Mouse (Mus musculus): ENCODE measurements around the gene Nupr1l. TPM values are rescaled to one million over a fixed set of nuclear protein-coding genes. Genes with fewer than 3 reads are reported as not detected.
"Not testable (repeated sequence)": the region's sequence is repeated elsewhere in the genome, so short reads cannot be mapped to it uniquely, and the experiment has no call there.

Nupr1l gene
- polyA plus RNA-seq, 1 experiment: 2.4 TPM

DNA sequence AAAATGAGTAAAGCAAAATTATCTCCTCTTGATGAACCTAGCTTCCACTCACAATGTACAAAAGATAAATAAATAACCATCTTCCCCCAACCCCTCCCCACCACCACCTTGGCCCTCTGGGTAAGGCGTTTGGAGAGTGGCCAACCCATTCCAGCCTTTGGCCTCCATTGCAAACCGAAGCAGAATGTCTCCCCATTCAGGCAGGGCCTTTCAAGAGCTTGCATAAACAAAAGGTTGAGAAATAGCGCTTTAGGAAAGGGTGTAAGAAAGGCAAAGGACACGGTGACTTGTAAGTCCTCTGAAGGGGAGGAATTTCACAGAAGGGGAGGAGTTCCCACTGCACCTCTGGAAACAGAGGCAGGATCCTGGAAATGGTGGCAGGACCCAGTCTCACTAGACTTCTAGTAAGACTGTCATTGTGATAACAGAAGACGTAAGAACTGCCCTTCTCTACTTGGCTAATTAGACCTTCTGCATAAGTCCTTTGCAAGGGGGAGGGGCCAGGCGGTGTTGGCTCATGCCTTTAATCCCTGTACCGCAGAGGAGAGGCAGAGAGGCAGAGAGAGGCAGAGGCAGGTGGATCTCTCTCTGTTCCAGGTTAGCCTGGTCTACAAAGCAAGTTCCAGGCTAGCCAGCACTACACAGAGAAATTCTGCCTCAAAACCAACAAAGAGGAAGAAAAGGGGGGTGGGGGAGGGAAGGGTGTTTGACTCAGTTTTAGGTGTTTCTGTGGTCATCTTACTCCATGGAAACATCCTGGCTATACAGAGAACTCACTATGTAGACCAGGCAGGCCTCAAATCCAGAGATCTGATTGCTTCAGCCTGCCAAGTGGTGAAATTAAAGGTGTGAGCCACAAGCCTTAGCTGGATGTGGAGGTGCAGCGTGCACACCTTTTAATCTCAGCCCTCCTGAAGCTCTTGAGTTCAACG lies 21.9 kb downstream of the Nupr1l start:
- Histone ChIP-seq H3K4me3 (ENCODE audit: extremely low read depth, insufficient read depth, insufficient read length) (no peak overlapping the region), H3K4me1 (ENCODE audit: control insufficient read depth, insufficient read depth, insufficient read length) (no peaks in the 10 kb centered on the region), H3K36me3 (ENCODE audit: control insufficient read depth, insufficient read depth, low read length) (no peaks in the 10 kb centered on the region), H3K27me3 (ENCODE audit: control insufficient read depth, insufficient read depth, low read length) (no peaks in the 10 kb centered on the region), H3K27ac (ENCODE audit: insufficient read depth, low read length) (no peak overlapping the region)
- DNase-seq (ENCODE audit: low read depth in 1 of 2, low spot score in 2 of 2): no peak
- WGBS: 69% methylated on average over 9 of the region's 9 CpGs
- TF ChIP-seq CTCF (IDR thresholded peaks at IDR 0.05; ENCODE audit: extremely low read depth, insufficient read depth, insufficient read length, insufficient replicate concordance) (no peak), POLR2A (IDR thresholded peaks at IDR 0.05; ENCODE audit: low read depth, low read length) (no peak)

DNA sequence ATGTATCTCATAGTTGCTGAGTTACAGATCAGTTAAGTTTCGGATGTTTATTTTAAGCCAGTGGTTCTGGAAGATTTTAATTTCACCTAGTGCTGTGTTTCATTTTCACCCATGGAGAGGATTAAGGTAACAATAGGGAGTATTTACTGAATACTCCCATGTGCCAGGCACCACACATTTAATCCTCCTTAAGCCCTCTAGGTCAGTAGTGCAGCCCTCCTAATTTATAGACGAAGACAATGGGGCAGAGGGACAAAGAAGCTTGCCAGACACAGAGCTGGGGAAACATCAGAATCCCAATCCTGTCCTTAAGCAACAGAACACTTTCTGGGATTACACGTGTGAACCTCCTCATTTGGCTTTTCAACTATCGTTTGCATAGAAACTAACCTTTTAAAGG lies 28.6 kb downstream of the Nupr1l start:
- no peaks in the 10 kb centered on the region for H3K27me3 ChIP-seq (ENCODE audit: control insufficient read depth, insufficient read depth, low read length)
- no peak for DNase-seq (ENCODE audit: low read depth in 1 of 2, low spot score in 2 of 2)
- TF ChIP-seq POLR2A (IDR thresholded peaks at IDR 0.05; ENCODE audit: low read depth, low read length): no peak
- TF ChIP-seq CTCF (IDR thresholded peaks at IDR 0.05; ENCODE audit: extremely low read depth, insufficient read depth, insufficient read length, insufficient replicate concordance): no peak
- no peaks in the 10 kb centered on the region for H3K36me3 ChIP-seq (ENCODE audit: control insufficient read depth, insufficient read depth, low read length)
- 85% methylated on average over 4 of the region's 4 CpGs for WGBS
- no peak overlapping the region for H3K27ac ChIP-seq (ENCODE audit: insufficient read depth, low read length)
- no peaks in the 10 kb centered on the region; the same call in 1 of the 2 replicates for H3K4me1 ChIP-seq (ENCODE audit: control insufficient read depth, insufficient read depth, insufficient read length)
- H3K4me3 ChIP-seq (ENCODE audit: extremely low read depth, insufficient read depth, insufficient read length): no peak overlapping the region

DNA sequence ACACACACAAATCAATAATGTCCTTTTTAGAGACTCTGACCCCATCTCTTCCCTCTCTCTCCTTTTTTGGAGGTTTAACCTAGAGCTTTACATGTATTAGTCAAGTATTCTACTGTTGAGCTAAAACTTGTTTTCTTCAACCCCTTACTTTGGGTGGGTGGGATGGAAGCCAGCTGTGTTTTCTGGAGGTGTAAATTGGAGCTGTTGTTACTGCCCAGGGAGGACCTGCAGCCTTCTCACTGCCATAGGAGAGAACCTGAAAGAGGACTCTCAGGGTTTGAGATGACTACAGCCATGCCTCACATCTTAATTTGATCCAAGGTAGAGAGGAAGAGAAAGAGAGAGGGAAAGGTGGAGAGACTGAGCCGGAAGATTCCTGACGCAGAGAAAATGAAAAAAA lies 31.9 kb downstream of the Nupr1l start:
- no peak for DNase-seq (ENCODE audit: low read depth in 1 of 2, low spot score in 2 of 2)
- no peaks in the 10 kb centered on the region for H3K36me3 ChIP-seq (ENCODE audit: control insufficient read depth, insufficient read depth, low read length)
- H3K4me1 ChIP-seq (ENCODE audit: control insufficient read depth, insufficient read depth, insufficient read length): no peaks in the 10 kb centered on the region; the same call in 1 of the 2 replicates
- 69% methylated on average over 2 of the region's 2 CpGs for WGBS
- no peaks in the 10 kb centered on the region for H3K27me3 ChIP-seq (ENCODE audit: control insufficient read depth, insufficient read depth, low read length)
- no peak overlapping the region for H3K4me3 ChIP-seq (ENCODE audit: extremely low read depth, insufficient read depth, insufficient read length)
- TF ChIP-seq CTCF (IDR thresholded peaks at IDR 0.05; ENCODE audit: extremely low read depth, insufficient read depth, insufficient read length, insufficient replicate concordance): no peak
- TF ChIP-seq POLR2A (IDR thresholded peaks at IDR 0.05; ENCODE audit: low read depth, low read length): no peak
- no peak overlapping the region for H3K27ac ChIP-seq (ENCODE audit: insufficient read depth, low read length)

DNA sequence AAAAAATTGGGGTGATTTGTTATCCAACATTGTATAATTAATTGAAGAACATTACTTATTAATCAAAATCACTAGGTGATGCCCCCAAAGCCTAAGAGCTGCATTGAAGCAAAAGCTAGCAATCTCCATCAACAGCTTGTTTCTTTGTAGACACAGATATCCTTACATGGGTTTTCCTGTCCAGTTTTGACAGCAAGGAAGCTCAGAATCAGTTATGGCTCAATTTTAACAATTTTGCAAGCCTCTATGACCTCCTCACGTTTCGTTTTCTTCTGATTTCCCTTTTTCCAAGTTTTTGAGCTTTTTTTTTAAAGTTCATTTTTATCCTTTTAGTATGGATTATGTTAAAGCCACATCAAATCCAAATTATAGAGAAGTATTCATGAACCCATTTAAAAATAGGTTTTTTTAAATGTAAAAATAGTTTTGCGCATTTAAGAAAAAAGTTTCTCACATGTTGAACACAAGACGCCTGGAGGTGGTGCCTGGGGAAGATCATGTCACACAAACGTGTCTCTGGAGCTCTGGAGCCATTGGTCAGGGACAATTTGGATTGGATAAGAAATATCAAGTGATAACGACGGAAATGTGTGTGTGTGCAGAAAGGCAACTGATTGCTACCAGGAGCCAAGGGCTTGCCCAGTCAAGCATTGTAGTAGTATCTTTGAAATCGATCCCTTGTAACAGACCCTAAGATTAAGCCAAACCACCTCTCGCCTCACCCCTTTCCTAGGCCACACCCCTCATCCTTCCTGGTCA lies 32.6 kb downstream of the Nupr1l start:
- TF ChIP-seq CTCF (IDR thresholded peaks at IDR 0.05; ENCODE audit: extremely low read depth, insufficient read depth, insufficient read length, insufficient replicate concordance) (no peak), POLR2A (IDR thresholded peaks at IDR 0.05; ENCODE audit: low read depth, low read length) (no peak)
- Histone ChIP-seq H3K36me3 (ENCODE audit: control insufficient read depth, insufficient read depth, low read length) (no peaks in the 10 kb centered on the region), H3K4me3 (ENCODE audit: extremely low read depth, insufficient read depth, insufficient read length) (peak overlapping the region; percentile 58), H3K27me3 (ENCODE audit: control insufficient read depth, insufficient read depth, low read length) (no peaks in the 10 kb centered on the region), H3K4me1 (ENCODE audit: control insufficient read depth, insufficient read depth, insufficient read length) (no peaks in the 10 kb centered on the region; the same call in 1 of the 2 replicates), H3K27ac (ENCODE audit: insufficient read depth, low read length) (0 out of 2 replicates have a peak overlapping the region, but pooled peaks have one; percentile 3)
- under 1% methylated on average over 9 of the region's 9 CpGs for WGBS
- no peak for DNase-seq (ENCODE audit: low read depth in 1 of 2, low spot score in 2 of 2)

DNA sequence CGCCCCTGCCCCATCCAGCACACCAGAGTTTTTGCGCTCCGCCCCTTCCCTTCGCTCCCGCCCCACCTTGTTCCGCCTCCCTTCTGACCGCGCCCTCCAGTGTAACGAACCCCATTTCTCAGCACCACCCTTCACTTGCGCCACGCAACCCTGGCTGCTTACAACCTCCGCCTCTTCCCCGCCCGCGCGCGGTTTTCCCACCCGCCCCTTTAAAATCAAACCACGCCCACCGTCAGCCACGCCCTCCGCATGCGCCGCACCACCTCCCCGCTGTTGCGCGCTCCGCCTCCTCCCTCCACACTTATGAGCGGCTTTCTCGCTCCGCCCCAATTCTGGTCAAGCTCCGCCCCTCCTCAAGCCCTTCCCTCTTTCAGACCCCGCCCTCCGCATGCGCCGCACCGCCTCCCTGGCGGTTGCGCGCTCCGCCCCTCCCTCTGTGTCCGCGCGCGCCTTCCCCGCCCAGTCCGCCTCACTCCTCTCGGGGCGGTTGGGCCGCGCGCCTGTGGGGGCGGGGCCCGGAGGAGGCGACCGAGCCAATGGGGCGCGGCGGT lies 33.2 kb downstream of the Nupr1l start, which contains the start of gene Vkorc1l1:
Vkorc1l1 (plus strand) TSS at position 476 of the 551 bp plus-strand sequence.
- 0 out of 2 replicates have a peak within 1 kb of the TSS, but pooled peaks have one; percentile 3 for H3K27ac ChIP-seq (ENCODE audit: insufficient read depth, low read length)
- no peaks in the 10 kb centered on the region for H3K27me3 ChIP-seq (ENCODE audit: control insufficient read depth, insufficient read depth, low read length)
- no peaks in the 10 kb centered on the region for H3K36me3 ChIP-seq (ENCODE audit: control insufficient read depth, insufficient read depth, low read length)
- under 1% methylated on average over 55 of the region's 59 CpGs for WGBS
- no peaks in the 10 kb centered on the region; the same call in 1 of the 2 replicates for H3K4me1 ChIP-seq (ENCODE audit: control insufficient read depth, insufficient read depth, insufficient read length)
- TF ChIP-seq CTCF (IDR thresholded peaks at IDR 0.05; ENCODE audit: extremely low read depth, insufficient read depth, insufficient read length, insufficient replicate concordance): no peak
- TF ChIP-seq POLR2A (IDR thresholded peaks at IDR 0.05; ENCODE audit: low read depth, low read length): no peak
- DNase-seq (ENCODE audit: low read depth in 1 of 2, low spot score in 2 of 2): peak; percentile 97
- peak within 1 kb of the TSS; percentile 66 for H3K4me3 ChIP-seq (ENCODE audit: extremely low read depth, insufficient read depth, insufficient read length)

DNA sequence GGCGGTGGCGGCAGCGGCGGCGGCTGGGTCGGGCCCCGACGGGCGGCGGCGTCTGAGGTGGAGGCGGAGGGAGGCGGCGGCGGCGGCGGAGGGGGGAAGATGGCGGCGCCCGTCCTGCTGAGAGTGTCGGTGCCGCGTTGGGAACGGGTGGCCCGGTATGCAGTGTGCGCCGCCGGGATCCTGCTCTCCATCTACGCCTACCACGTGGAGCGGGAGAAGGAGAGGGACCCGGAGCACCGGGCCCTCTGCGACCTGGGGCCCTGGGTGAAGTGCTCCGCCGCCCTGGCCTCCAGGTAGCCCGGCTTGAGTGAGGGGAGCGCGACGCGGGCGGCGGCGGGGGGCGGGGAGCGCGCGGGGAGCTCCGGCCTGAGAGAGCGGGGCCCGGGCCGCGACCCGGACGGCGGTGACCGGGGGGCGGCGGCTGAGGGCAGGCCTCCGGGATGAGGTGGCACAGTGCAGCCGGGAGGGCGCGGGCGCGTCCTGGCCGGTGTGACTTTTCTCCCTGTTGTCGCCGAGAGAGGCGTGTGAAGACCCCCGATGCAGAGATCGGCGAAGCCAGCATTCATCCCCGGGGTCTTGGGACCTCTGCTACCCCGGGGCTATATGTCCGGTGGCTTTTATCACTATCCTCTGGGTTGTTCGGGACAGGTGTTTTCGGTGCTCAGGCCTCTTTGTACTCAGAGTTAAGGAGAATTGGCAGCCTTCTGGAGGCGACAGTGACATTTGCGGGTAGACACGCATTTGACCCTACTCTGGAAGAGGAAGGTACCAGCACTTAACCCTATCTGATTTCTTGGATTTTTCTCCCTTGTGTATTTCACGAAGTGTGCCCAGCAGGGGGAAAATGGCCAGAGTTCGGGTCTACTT lies 34.0 kb downstream of the Nupr1l start:
- WGBS: under 1% methylated on average over 45 of the region's 82 CpGs
- H3K4me1 ChIP-seq (ENCODE audit: control insufficient read depth, insufficient read depth, insufficient read length); H3K36me3 ChIP-seq (ENCODE audit: control insufficient read depth, insufficient read depth, low read length); H3K27ac ChIP-seq (ENCODE audit: insufficient read depth, low read length); H3K27me3 ChIP-seq (ENCODE audit: control insufficient read depth, insufficient read depth, low read length): not testable (repeated sequence)
- peak in 1 of 2 experiments; percentile 37 for DNase-seq (ENCODE audit: low read depth in 1 of 2, low spot score in 2 of 2)
- H3K4me3 ChIP-seq (ENCODE audit: extremely low read depth, insufficient read depth, insufficient read length): peak overlapping the region; percentile 66
